Mouse (Mus musculus): Measurements from ENCODE around the gene Otub1.

The Otub1 gene

GRCm38 (mm10) chr19:7205753-7206736 is at the start of gene Otub1:
Gene Otub1, minus strand, starts transcription at chr19:7206316.
- in situ Hi-C loops (cut with MboI; ENCODE audit: unreplicated experiment in 2 of 2), result loop anchor here in 1 of 2 experiments (5.0 kb wide), 1 partner anchor 139 kb away; no protein-coding TSS in a partner anchor

GRCm38 (mm10) chr19:7246021-7246420 is 39.9 kb upstream of the Otub1 start:
- in situ Hi-C loops (cut with MboI; ENCODE audit: unreplicated experiment in 2 of 2), result no loop called here

GRCm38 (mm10) chr19:7240782-7241690 is 34.9 kb upstream of the Otub1 start, which contains the start of gene Naa40:
Gene Naa40, minus strand, starts transcription at chr19:7241183.
- in situ Hi-C loops (cut with MboI; ENCODE audit: unreplicated experiment in 2 of 2), result no loop called here

- in situ Hi-C loops (cut with MboI; ENCODE audit: unreplicated experiment in 2 of 2), result no loop called here
These were observed 34.2 kb upstream of the Otub1 start for GRCm38 (mm10) chr19:7240291-7240690.

GRCm38 (mm10) chr19:7239574-7239973 is 33.5 kb upstream of the Otub1 start:
- in situ Hi-C loops (cut with MboI; ENCODE audit: unreplicated experiment in 2 of 2), result loop anchor here in 1 of 2 experiments (5.0 kb wide), 1 partner anchor 178 kb away; the partner anchor contains the start of gene 2700081O15Rik

GRCm38 (mm10) chr19:7236742-7237141 is 30.6 kb upstream of the Otub1 start:
- in situ Hi-C loops (cut with MboI; ENCODE audit: unreplicated experiment in 2 of 2), result loop anchor here in 1 of 2 experiments (5.0 kb wide), 1 partner anchor 181 kb away; the partner anchor contains the start of gene 2700081O15Rik

GRCm38 (mm10) chr19:7236011-7236410 is 29.9 kb upstream of the Otub1 start:
- in situ Hi-C loops (cut with MboI; ENCODE audit: unreplicated experiment in 2 of 2), result loop anchor here in 1 of 2 experiments (5.0 kb wide), 1 partner anchor 181 kb away; the partner anchor contains the start of gene 2700081O15Rik

GRCm38 (mm10) chr19:7235461-7235860 is 29.3 kb upstream of the Otub1 start:
- in situ Hi-C loops (cut with MboI; ENCODE audit: unreplicated experiment in 2 of 2), result loop anchor here in 1 of 2 experiments (5.0 kb wide), 1 partner anchor 182 kb away; the partner anchor contains the start of gene 2700081O15Rik

GRCm38 (mm10) chr19:7234537-7235221 is 28.6 kb upstream of the Otub1 start:
- in situ Hi-C loops (cut with MboI; ENCODE audit: unreplicated experiment in 2 of 2), result loop anchor here (5.0 kb wide), 2 partner anchors 113 to 183 kb away; partner anchors contain the start of gene 2700081O15Rik (in 2 of the 2)

GRCm38 (mm10) chr19:7226511-7226914 is 20.4 kb upstream of the Otub1 start:
- in situ Hi-C loops (cut with MboI; ENCODE audit: unreplicated experiment in 2 of 2), result loop anchor here in 1 of 2 experiments (5.0 kb wide), 1 partner anchor 41 kb away; the partner anchor contains the start of gene Rcor2

GRCm38 (mm10) chr19:7225096-7225690 is 19.1 kb upstream of the Otub1 start:
- in situ Hi-C loops (cut with MboI; ENCODE audit: unreplicated experiment in 2 of 2), result loop anchor here in 1 of 2 experiments (5.0 kb wide), 1 partner anchor 42 kb away; the partner anchor contains the start of gene Rcor2

- in situ Hi-C loops (cut with MboI; ENCODE audit: unreplicated experiment in 2 of 2), result no loop called here
These were observed 18.1 kb upstream of the Otub1 start for GRCm38 (mm10) chr19:7224253-7224652.

GRCm38 (mm10) chr19:7223488-7223887 is 17.4 kb upstream of the Otub1 start:
- in situ Hi-C loops (cut with MboI; ENCODE audit: unreplicated experiment in 2 of 2), result no loop called here

- in situ Hi-C loops (cut with MboI; ENCODE audit: unreplicated experiment in 2 of 2), result no loop called here
These were observed 16.1 kb upstream of the Otub1 start for GRCm38 (mm10) chr19:7222196-7222595.

- in situ Hi-C loops (cut with MboI; ENCODE audit: unreplicated experiment in 2 of 2), result no loop called here
These were observed 12.6 kb upstream of the Otub1 start for GRCm38 (mm10) chr19:7218753-7219152.

- in situ Hi-C loops (cut with MboI; ENCODE audit: unreplicated experiment in 2 of 2), result no loop called here
These were observed 11.8 kb upstream of the Otub1 start for GRCm38 (mm10) chr19:7217926-7218267.

GRCm38 (mm10) chr19:7217162-7217925 is 11.2 kb upstream of the Otub1 start, which contains the start of gene Cox8a:
Gene Cox8a, minus strand, starts transcription at chr19:7217616.
- in situ Hi-C loops (cut with MboI; ENCODE audit: unreplicated experiment in 2 of 2), result no loop called here

- in situ Hi-C loops (cut with MboI; ENCODE audit: unreplicated experiment in 2 of 2), result no loop called here
These were observed 8.4 kb upstream of the Otub1 start for GRCm38 (mm10) chr19:7214484-7214883.

All from v-Abl transformed pro-B cells (cell line).